Mouse (Mus musculus) stomach, postnatal 0 days (tissue): ENCODE results near the gene Ccdc13. TPM values are rescaled to one million over a fixed set of nuclear protein-coding genes. Genes with fewer than 3 reads are reported as not detected.

Experiments
- ATAC-seq: fragments of 200-750 bp; cut with Nextera tagmentation; 2 replicates; pipeline ENCODE4 v1.8.0; 2017; ENCODE audit not compliant: low FRiP score, low TSS enrichment
- DNase-seq: peaks from one replicate; pipeline ENCODE4 v3.0.0-alpha.2; 2016; ENCODE audit warnings: low spot score
- H3K27ac ChIP-seq: fragments of 300-500 bp; sonication (generic); replicated peaks from 2 replicates; pipeline ENCODE4 v1.5.1; 2014; ENCODE audit warnings: mild to moderate bottlenecking, control low read depth
- H3K27me3 ChIP-seq: fragments of 300-500 bp; sonication (generic); 2 replicates; pipeline ENCODE4 v1.6.1; 2014; ENCODE audit warnings: low read length; ENCODE audit not compliant: control insufficient read depth, insufficient read depth
- H3K36me3 ChIP-seq: fragments of 300-500 bp; sonication (generic); 2 replicates; pipeline ENCODE4 v1.6.1; 2014; ENCODE audit warnings: low read length, mixed read lengths; ENCODE audit not compliant: control insufficient read depth, insufficient read depth
- H3K4me1 ChIP-seq: fragments of 300-500 bp; sonication (generic); replicated peaks from 2 replicates; pipeline ENCODE4 v1.6.1; 2014; ENCODE audit warnings: antibody characterized with exemption; ENCODE audit not compliant: control insufficient read depth, insufficient read depth
- H3K4me2 ChIP-seq: fragments of 300-500 bp; sonication (generic); replicated peaks from 2 replicates; pipeline ENCODE4 v1.6.1; 2014; ENCODE audit warnings: low read depth, mild to moderate bottlenecking, control low read depth, moderate library complexity
- H3K4me3 ChIP-seq: fragments of 300-500 bp; sonication (generic); 2 replicates; pipeline ENCODE4 v1.5.1; 2014; ENCODE audit warnings: low read depth, low read length, control low read depth
- H3K9ac ChIP-seq: fragments of 300-500 bp; sonication (generic); 2 replicates; pipeline ENCODE4 v1.6.1; 2014; ENCODE audit warnings: mild to moderate bottlenecking, low read length, control low read depth, mixed read lengths
- H3K9me3 ChIP-seq: fragments of 300-500 bp; sonication (generic); 2 replicates; pipeline ENCODE4 v1.6.1; 2016; ENCODE audit warnings: low read length; ENCODE audit not compliant: control insufficient read depth
- CTCF ChIP-seq: IDR thresholded peaks from 2 replicates; pipeline ENCODE4 v1.5.1; 2016; ENCODE audit warnings: antibody characterized with exemption, low read depth, mild to moderate bottlenecking, moderate library complexity
- EP300 ChIP-seq: optimal IDR thresholded peaks from 2 replicates; pipeline ENCODE3; 2016; ENCODE audit warnings: antibody characterized with exemption
- WGBS: fragments of 180-500 bp; shearing (Covaris S2); extraction: QIAGEN DNeasy Blood & Tissue Kit; methylation state at CpG from one replicate; pipeline ENCODE4 v1.1.7; 2014; 5-methylcytosine and 5-hydroxymethylcytosine counted together
- polyA plus RNA-seq: library from polyadenylated mRNA; unstranded; fragments of >200 nt; fragmentation: Nextera tagmentation; extraction: Ambion mirVana; gene quantifications from 2 replicates; pipeline ENCODE4 v1.2.1, GENCODE M21; 2015

The Ccdc13 gene
- polyA plus RNA-seq, result 0.16 and 0.19 TPM in 2 replicates

- WGBS, result 5% methylated on average over 61 of the region's 61 CpGs
- Histone ChIP-seq H3K4me1 (no peaks in the 10 kb centered on the region), H3K27me3 (no peaks in the 10 kb centered on the region), H3K27ac (no peak within 1 kb of the TSS), H3K9me3 (no peaks in the 10 kb centered on the region), H3K4me2 (peak within 1 kb of the TSS; percentile 78), H3K9ac (peak within 1 kb of the TSS; percentile 55), H3K36me3 (no peaks in the 10 kb centered on the region), H3K4me3 (peak within 1 kb of the TSS; percentile 45)
- TF ChIP-seq EP300 (no peak), CTCF (no peak)
- peak; percentile 72 for DNase-seq
- ATAC-seq, result peak; percentile 50; the same call in 1 of the 2 replicates
Measured at GRCm38 (mm10) chr9:121838829-121839621, at the start of gene Ccdc13. Gene Ccdc13, minus strand, starts transcription at chr9:121839461.

GRCm38 (mm10) chr9:121882015-121882457, 42.8 kb upstream of the Ccdc13 start:
- no peaks in the 10 kb centered on the region; the same call in 1 of the 2 replicates for H3K4me1 ChIP-seq
- no peak for TF ChIP-seq EP300
- no peak for TF ChIP-seq CTCF
- no peaks in the 10 kb centered on the region for H3K9me3 ChIP-seq
- DNase-seq, result no peak
- 19% methylated on average over 7 of the region's 7 CpGs for WGBS
- no peaks in the 10 kb centered on the region for H3K27me3 ChIP-seq
- peak overlapping the region; percentile 65 for H3K27ac ChIP-seq
- H3K4me2 ChIP-seq, result no peak overlapping the region
- H3K4me3 ChIP-seq, result no peak overlapping the region
- H3K9ac ChIP-seq, result no peak overlapping the region
- peak; percentile 51; the same call in 1 of the 2 replicates for ATAC-seq
- H3K36me3 ChIP-seq, result no peaks in the 10 kb centered on the region

- Histone ChIP-seq H3K4me2 (no peak overlapping the region), H3K4me3 (no peak overlapping the region), H3K27ac (peak overlapping the region; percentile 65; the same call in 1 of the 2 replicates), H3K4me1 (no peaks in the 10 kb centered on the region; the same call in 1 of the 2 replicates), H3K36me3 (no peaks in the 10 kb centered on the region), H3K27me3 (no peaks in the 10 kb centered on the region), H3K9ac (no peak overlapping the region), H3K9me3 (no peaks in the 10 kb centered on the region)
- ATAC-seq, result no peak
- 56% methylated on average over 6 of the region's 6 CpGs for WGBS
- TF ChIP-seq EP300 (no peak), CTCF (peak; percentile 48)
- DNase-seq, result no peak
Measured at GRCm38 (mm10) chr9:121881301-121881700, 42.0 kb upstream of the Ccdc13 start.

- no peaks in the 10 kb centered on the region for H3K36me3 ChIP-seq
- no peaks in the 10 kb centered on the region for H3K27me3 ChIP-seq
- H3K4me1 ChIP-seq, result no peaks in the 10 kb centered on the region; the same call in 1 of the 2 replicates
- no peak overlapping the region; the same call in 1 of the 2 replicates for H3K27ac ChIP-seq
- no peaks in the 10 kb centered on the region for H3K9me3 ChIP-seq
- no peak overlapping the region for H3K9ac ChIP-seq
- TF ChIP-seq EP300 (no peak), CTCF (peak; percentile 86)
- DNase-seq (peak; percentile 67), ATAC-seq (peak; percentile 71)
- WGBS, result 22% methylated on average over 14 of the region's 14 CpGs
- H3K4me3 ChIP-seq, result no peak overlapping the region
- H3K4me2 ChIP-seq, result 0 out of 2 replicates have a peak overlapping the region, but pooled peaks have one; percentile 23
Measured at GRCm38 (mm10) chr9:121880840-121881239, 41.6 kb upstream of the Ccdc13 start.

- Histone ChIP-seq H3K27ac (no peak overlapping the region), H3K9ac (no peak overlapping the region), H3K36me3 (no peaks in the 10 kb centered on the region), H3K4me2 (no peak overlapping the region), H3K4me1 (no peaks in the 10 kb centered on the region; the same call in 1 of the 2 replicates), H3K27me3 (no peaks in the 10 kb centered on the region), H3K4me3 (no peak overlapping the region), H3K9me3 (no peaks in the 10 kb centered on the region)
- WGBS, result 5% methylated on average over 3 of the region's 3 CpGs
- DNase-seq (peak; percentile 58), ATAC-seq (peak; percentile 15; the same call in 1 of the 2 replicates)
- TF ChIP-seq EP300 (no peak), CTCF (peak; percentile 97)
Measured at GRCm38 (mm10) chr9:121877052-121877740, 37.9 kb upstream of the Ccdc13 start.
